Mouse (Mus musculus) liver, adult 2 months (tissue): Measurements from ENCODE around the gene Erc1. TPM values are rescaled to one million over a fixed set of nuclear protein-coding genes. Genes with fewer than 3 reads are reported as not detected.

Source experiments
- DNase-seq: peaks from one replicate; pipeline ENCODE4 v3.0.0-alpha.2; 2011; ENCODE audit warnings: low read depth, low spot score; ENCODE audit errors: extremely low read depth
- H3K27ac ChIP-seq: fragments of 200-500 bp; replicated peaks from 2 replicates; pipeline ENCODE4 v1.5.1; 2012; ENCODE audit warnings: low read depth, mild to moderate bottlenecking, control low read depth, inconsistent platforms, low read length; ENCODE audit not compliant: insufficient read depth
- H3K27me3 ChIP-seq: fragments of 200-500 bp; 2 replicates; pipeline ENCODE4 v1.6.1; 2012; ENCODE audit warnings: mild to moderate bottlenecking, moderate library complexity, low read length, inconsistent platforms; ENCODE audit not compliant: control insufficient read depth, insufficient read depth
- H3K36me3 ChIP-seq: fragments of 200-500 bp; 2 replicates; pipeline ENCODE4 v1.6.1; 2012; ENCODE audit warnings: low read length, inconsistent platforms; ENCODE audit not compliant: control insufficient read depth, insufficient read depth
- H3K4me1 ChIP-seq: fragments of 200-500 bp; 2 replicates; pipeline ENCODE4 v1.6.1; 2011; ENCODE audit warnings: low read length; ENCODE audit not compliant: control insufficient read depth, insufficient read depth
- H3K4me3 ChIP-seq: fragments of 200-500 bp; 2 replicates; pipeline ENCODE4 v1.5.1; 2011; ENCODE audit warnings: low read depth, mild to moderate bottlenecking, control low read depth, low read length, moderate library complexity; ENCODE audit not compliant: insufficient read depth
- H3K79me2 ChIP-seq: fragments of 200-500 bp; 2 replicates; pipeline ENCODE4 v1.6.1; 2012; ENCODE audit warnings: inconsistent platforms, mild to moderate bottlenecking, low read length, moderate library complexity; ENCODE audit not compliant: control insufficient read depth, insufficient read depth
- H3K9ac ChIP-seq: fragments of 200-500 bp; 2 replicates; pipeline ENCODE4 v1.6.1; 2012; ENCODE audit warnings: low read depth, mild to moderate bottlenecking, control low read depth, inconsistent platforms, low read length
- CTCF ChIP-seq: fragments of 200-500 bp; IDR thresholded peaks from 2 replicates; pipeline ENCODE4 v1.5.1; 2011; ENCODE audit warnings: low read depth, low read length, control low read depth
- POLR2A ChIP-seq: fragments of 200-500 bp; IDR thresholded peaks from 2 replicates; pipeline ENCODE4 v1.6.1; 2011; ENCODE audit warnings: low read length, control low read depth; ENCODE audit not compliant: insufficient read depth; ENCODE audit errors: extremely low read depth
- WGBS: fragments of 180-500 bp; shearing (Covaris S2); methylation state at CpG from one replicate; pipeline ENCODE4 v1.1.7; 2018; 5-methylcytosine and 5-hydroxymethylcytosine counted together
- polyA plus RNA-seq: library from polyadenylated mRNA; depleted of rRNA; stranded (reverse); fragments of >200 nt; gene quantifications from 2 replicates; pipeline ENCODE4 v1.2.3, GENCODE M21; 2012; rRNA removed
- total RNA-seq: library from RNA; depleted of rRNA; stranded (reverse); fragments of >200 nt; gene quantifications from 2 replicates; pipeline ENCODE4 v1.2.3, GENCODE M21; 2014; rRNA removed

Gene Erc1
- total RNA-seq (13.9 and 14.2 TPM in 2 replicates), polyA plus RNA-seq (6.3 and 6.7 TPM in 2 replicates)

DNA sequence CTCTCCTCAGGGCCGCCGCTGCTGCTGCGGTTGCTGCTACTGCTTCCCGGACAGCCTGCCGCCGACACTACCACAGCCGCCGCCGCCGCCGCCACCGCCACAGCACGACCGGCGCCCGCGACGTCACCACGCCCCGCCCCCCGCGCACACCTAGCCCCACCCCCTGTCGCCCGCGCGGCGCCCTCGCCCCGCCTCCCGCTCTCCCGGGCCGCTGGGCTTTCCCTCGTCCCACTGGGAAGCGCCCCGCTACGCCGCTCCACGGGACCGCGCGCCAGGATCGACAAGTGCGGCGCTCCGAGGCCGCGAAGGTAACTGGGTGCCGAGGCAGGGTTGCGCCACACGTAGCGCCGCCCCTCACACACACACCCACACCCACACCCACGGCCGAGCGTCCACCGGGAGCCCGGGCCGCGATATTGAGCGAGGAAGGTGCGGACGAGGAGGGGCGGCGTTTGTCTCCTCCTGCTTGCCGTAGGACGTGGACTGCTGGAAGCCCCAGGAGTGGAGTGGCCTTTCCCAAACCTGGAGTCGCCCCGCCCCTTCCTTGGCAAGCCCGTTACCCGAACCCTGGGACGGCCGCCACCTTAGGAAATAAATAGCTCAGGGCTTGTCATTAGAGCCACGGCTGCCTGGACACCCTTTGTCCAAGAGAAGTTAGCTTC, at the start of gene Erc1:
Gene Erc1 (minus strand): TSS at position 134 of the 662 bp plus-strand sequence.
- Histone ChIP-seq H3K9ac (peak within 1 kb of the TSS; percentile 100), H3K4me1 (peaks cover 4% of the 10 kb centered on the region; the same call in 1 of the 2 replicates), H3K4me3 (peak within 1 kb of the TSS; percentile 99), H3K79me2 (peaks cover 9% of the 10 kb centered on the region; the same call in 1 of the 2 replicates), H3K36me3 (no peaks in the 10 kb centered on the region), H3K27ac (peak within 1 kb of the TSS; percentile 96), H3K27me3 (no peaks in the 10 kb centered on the region)
- peak; percentile 93 for DNase-seq
- TF ChIP-seq CTCF (no peak), POLR2A (peak; percentile 38; the same call in 1 of the 2 replicates)
- WGBS: under 1% methylated on average over 51 of the region's 73 CpGs

DNA sequence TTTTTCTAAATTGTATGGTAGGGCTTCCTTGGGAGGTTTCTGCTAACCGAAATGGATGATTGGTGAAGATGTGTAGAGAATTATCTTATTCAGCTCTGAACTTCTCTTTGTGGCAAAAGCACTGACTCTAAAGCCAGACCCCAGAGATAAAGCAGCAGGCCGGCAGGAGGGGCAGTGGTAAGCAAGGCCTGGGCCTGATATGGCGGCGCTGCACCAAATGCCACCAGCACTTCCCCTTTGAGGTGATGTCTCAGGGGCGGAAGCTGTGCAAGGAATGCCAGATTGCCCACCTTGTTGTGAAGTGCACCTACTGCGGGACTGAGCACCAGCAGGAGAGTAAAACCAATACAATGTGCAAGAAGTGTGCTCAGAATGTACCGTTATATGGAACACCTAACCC, 44.7 kb upstream of the Erc1 start:
- WGBS: 82% methylated on average over 7 of the region's 7 CpGs
- no peaks in the 10 kb centered on the region for H3K79me2 ChIP-seq
- H3K4me3 ChIP-seq: no peak overlapping the region

DNA sequence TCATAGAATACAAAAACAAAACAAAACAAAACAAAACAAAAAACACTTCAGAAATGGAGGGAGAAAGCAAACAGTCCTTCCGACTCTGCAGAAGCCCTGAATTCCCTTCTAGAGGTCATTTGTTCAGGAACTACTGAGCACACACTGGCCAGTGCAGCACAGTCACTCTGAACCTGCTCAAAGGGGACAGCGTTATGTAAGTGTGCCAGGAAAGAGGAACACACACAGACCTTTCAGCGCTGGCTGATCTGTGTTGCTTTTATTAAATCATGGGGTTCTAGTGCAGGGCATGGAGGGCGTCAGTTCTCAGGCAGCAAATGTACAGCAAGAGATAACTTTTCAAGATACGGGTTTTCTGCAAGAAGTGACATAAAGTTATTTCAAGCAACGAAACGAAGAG, 35.2 kb upstream of the Erc1 start:
- DNase-seq: peak; percentile 35
- Histone ChIP-seq H3K4me3 (no peak overlapping the region), H3K4me1 (no peaks in the 10 kb centered on the region), H3K9ac (no peak overlapping the region), H3K27ac (no peak overlapping the region), H3K79me2 (no peaks in the 10 kb centered on the region), H3K27me3 (no peaks in the 10 kb centered on the region), H3K36me3 (no peaks in the 10 kb centered on the region)
- WGBS: 61% methylated on average over 7 of the region's 7 CpGs
- TF ChIP-seq POLR2A (no peak), CTCF (no peak)

More for the DNA sequence above, 44.7 kb upstream of the Erc1 start:
- DNase-seq: no peak
- Histone ChIP-seq H3K9ac (no peak overlapping the region), H3K4me1 (no peaks in the 10 kb centered on the region), H3K27me3 (no peaks in the 10 kb centered on the region), H3K27ac (no peak overlapping the region), H3K36me3 (no peaks in the 10 kb centered on the region)
- TF ChIP-seq CTCF (no peak), POLR2A (no peak)

DNA sequence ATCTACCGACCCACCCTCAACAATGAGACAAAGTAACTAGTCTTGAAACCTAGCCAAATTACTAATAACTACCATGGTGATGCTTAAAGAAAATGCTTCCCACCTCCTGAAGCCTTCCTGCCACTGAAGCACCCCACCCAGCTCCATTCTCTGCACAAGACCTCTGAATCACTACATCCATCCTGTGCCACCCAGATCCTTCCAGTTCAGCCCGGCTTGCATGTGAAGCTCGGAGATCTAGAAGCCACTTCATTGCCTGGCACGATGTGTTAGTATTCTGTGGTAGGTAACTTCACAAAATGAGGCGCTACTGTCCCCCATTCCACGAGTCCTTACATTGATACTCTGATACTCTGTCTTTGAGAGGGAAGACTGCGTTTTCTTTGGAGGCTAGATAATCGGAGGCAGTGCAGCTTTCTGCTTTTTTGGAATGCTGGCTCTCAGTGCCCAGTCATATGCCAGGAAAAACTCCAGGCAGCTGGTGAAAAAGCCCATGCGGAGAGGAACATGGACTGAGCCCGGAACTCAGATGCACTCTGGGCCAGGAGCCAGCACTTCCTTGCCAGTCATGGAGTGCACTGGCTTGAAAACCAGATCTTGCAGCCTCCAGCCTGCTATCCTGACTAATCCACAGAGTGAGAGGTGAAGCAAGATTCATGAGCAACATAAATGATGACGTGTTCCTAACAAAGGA, 16.5 kb upstream of the Erc1 start:
- DNase-seq: peak; percentile 62
- Histone ChIP-seq H3K4me3 (no peak overlapping the region), H3K27ac (no peak overlapping the region), H3K4me1 (no peaks in the 10 kb centered on the region), H3K9ac (no peak overlapping the region), H3K79me2 (no peaks in the 10 kb centered on the region), H3K27me3 (no peaks in the 10 kb centered on the region), H3K36me3 (no peaks in the 10 kb centered on the region)
- WGBS: 72% methylated on average over 11 of the region's 11 CpGs
- TF ChIP-seq CTCF: no peak
- TF ChIP-seq POLR2A: no peak

- no peaks in the 10 kb centered on the region for H3K4me1 ChIP-seq
- 91% methylated on average over 8 of the region's 8 CpGs for WGBS
- H3K27ac ChIP-seq: no peak overlapping the region
- H3K9ac ChIP-seq: no peak overlapping the region
- no peaks in the 10 kb centered on the region for H3K27me3 ChIP-seq
- H3K36me3 ChIP-seq: no peaks in the 10 kb centered on the region
- no peak for DNase-seq
- no peak overlapping the region for H3K4me3 ChIP-seq
- TF ChIP-seq CTCF (no peak), POLR2A (no peak)
- no peaks in the 10 kb centered on the region for H3K79me2 ChIP-seq
Measured at GRCm38 (mm10) chr6:119861519-119861918, 13.6 kb upstream of the Erc1 start.

DNA sequence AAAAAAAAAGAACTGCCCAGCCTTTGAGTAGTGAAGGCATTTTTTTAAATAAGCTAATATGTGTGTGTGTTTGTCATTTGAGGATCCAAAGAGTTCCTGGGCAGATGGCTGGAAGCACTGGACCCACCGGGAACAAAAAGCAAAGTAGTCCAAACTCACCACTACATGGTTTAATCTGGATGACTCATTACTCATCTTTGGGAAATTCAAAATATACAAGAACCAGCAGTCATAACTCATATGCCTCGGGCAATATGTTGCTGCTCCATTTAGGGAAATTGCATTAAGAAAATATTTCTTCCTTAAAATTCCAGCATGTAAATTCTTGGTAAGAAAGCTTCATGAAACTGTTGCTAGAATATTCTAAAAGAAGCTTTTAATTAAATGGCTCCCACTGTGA, 12.3 kb upstream of the Erc1 start:
- no peaks in the 10 kb centered on the region for H3K79me2 ChIP-seq

More for the DNA sequence above, 12.3 kb upstream of the Erc1 start:
- DNase-seq: no peak
- Histone ChIP-seq H3K9ac (no peak overlapping the region), H3K36me3 (no peaks in the 10 kb centered on the region), H3K4me1 (no peaks in the 10 kb centered on the region), H3K27me3 (no peaks in the 10 kb centered on the region), H3K27ac (no peak overlapping the region), H3K4me3 (no peak overlapping the region)
- WGBS: 91% methylated on average over 2 of the region's 2 CpGs
- TF ChIP-seq POLR2A (no peak), CTCF (no peak)
